Mouse (Mus musculus) olfactory bulb, adult 2 months (tissue): ENCODE data around the gene Kctd10. TPM values are rescaled to one million over a fixed set of nuclear protein-coding genes. Genes with fewer than 3 reads are reported as not detected.

Source experiments
- H3K27ac ChIP-seq: fragments of 200-500 bp; 2 replicates; pipeline ENCODE4 v1.5.1; 2012; ENCODE audit warnings: low read depth, low read length; ENCODE audit not compliant: insufficient read depth
- H3K4me1 ChIP-seq: fragments of 200-500 bp; 2 replicates; pipeline ENCODE4 v1.6.1; 2012; ENCODE audit warnings: low read length; ENCODE audit not compliant: control insufficient read depth, insufficient read depth
- H3K4me3 ChIP-seq: fragments of 200-500 bp; 2 replicates; pipeline ENCODE4 v1.5.1; 2012; ENCODE audit warnings: mild to moderate bottlenecking, low read depth, low read length, moderate library complexity; ENCODE audit not compliant: insufficient read depth
- CTCF ChIP-seq: fragments of 200-500 bp; IDR thresholded peaks from 2 replicates; pipeline ENCODE4 v1.5.1; 2012; ENCODE audit warnings: low read depth, mild to moderate bottlenecking, low read length, moderate library complexity; ENCODE audit not compliant: insufficient read depth
- POLR2A ChIP-seq: fragments of 200-500 bp; IDR thresholded peaks from 2 replicates; pipeline ENCODE4 v1.6.1; 2012; ENCODE audit warnings: mild to moderate bottlenecking, low read depth, low read length, moderate library complexity; ENCODE audit not compliant: insufficient read depth
- WGBS: fragments of 180-500 bp; shearing (Covaris S2); methylation state at CpG from one replicate; pipeline ENCODE4 v1.1.7; 2018; 5-methylcytosine and 5-hydroxymethylcytosine counted together
- polyA plus RNA-seq: library from polyadenylated mRNA; stranded (reverse); fragments of >200 nt; gene quantifications from 2 replicates; pipeline ENCODE4 v1.2.4, GENCODE M21; 2012; ENCODE audit warnings: low replicate concordance; ENCODE audit not compliant: missing spikeins, insufficient read depth, insufficient read length

Kctd10 gene
- polyA plus RNA-seq, 1 experiment: not detected

DNA sequence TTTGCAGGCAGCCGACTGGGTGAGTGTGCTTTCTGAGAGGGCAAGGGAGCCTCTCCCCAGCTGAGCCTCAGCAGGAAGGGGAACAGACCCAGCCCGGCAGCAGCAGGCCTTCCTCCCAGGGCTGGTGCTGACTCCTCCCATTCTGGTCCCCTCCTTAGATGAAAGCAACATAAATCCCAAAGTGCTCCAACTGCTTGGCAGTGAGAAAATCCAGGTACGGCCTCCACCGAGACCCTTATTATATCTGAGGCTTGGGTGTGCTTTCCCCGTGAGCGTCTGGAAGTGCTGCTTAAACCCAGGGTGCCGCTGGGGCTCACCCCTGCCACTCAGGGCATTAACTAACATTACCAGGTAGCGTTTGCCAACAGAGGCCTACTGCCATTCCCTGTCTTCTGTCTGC lies 20.7 kb downstream of the Kctd10 start:
- H3K27ac ChIP-seq: no peak overlapping the region

DNA sequence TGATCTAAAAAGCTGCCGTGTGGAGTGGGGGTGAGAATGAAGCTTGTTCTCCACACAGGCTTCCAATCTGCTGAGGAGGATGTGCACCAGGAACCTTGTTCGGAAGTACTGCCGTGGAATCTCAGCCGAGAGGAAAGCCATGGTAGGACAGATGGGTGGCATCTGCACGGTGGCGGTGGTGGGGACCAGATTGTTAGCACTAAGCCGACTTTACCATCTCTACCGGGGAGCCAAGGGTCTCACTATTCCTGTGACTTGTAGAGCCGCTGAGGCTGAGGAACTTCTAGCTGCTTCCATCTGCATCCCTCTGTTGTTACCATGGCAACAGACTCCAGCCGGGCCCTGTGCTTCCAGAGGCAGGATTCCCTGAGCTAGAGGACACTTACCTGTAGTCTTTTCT lies 21.5 kb downstream of the Kctd10 start:
- peaks cover 8% of the 10 kb centered on the region for H3K4me1 ChIP-seq
- no peak overlapping the region for H3K27ac ChIP-seq
- WGBS: 42% methylated on average over 10 of the region's 10 CpGs
- H3K4me3 ChIP-seq: no peak overlapping the region
- TF ChIP-seq POLR2A (no peak), CTCF (no peak)

More for the DNA sequence above, 20.7 kb downstream of the Kctd10 start:
- Histone ChIP-seq H3K4me3 (no peak overlapping the region), H3K4me1 (peaks cover 8% of the 10 kb centered on the region)
- 88% methylated on average over 8 of the region's 8 CpGs for WGBS
- TF ChIP-seq POLR2A (no peak), CTCF (no peak)

DNA sequence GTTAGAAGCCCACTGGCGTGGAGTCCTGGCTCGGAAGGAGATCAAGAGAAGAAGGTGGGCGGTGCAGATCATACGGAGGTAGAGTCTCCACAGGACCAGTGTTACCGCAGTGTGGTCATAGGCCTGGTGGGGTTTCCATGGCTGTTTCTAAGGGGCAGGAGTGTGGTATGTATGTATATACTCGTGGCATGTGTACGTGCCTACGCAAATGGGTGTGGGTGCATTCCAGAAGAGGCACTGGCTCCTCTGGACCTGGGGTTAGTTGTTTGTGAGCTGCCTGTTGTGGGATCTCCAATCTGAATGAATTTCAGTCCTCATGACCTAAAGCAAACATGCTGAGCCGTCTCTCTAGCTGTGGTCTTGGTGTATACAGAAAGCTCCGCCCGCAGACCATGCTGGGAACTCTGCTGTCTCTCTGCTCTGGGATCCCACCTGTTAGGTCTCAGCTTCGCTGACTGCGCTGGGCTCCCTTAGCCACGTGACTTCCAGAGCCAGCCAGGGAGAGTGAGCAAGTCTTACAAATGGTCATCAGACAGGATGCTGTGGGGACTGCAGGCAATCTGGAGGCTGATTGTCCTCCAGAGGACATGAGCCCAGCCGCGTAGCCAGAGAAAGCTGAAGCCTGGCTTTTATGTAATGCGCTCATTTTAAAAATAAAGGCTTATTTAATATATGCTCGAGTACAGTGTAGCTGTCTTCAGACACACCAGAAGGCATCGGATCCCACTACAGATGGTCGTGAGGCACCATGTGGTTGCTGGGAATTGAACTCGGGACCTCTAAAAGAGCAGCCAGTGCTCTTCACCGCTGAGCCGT lies 23.2 kb downstream of the Kctd10 start:
- Histone ChIP-seq H3K4me3 (no peak overlapping the region), H3K4me1 (peaks cover 8% of the 10 kb centered on the region), H3K27ac (no peak overlapping the region)
- 56% methylated on average over 23 of the region's 23 CpGs for WGBS
- TF ChIP-seq POLR2A: no peak
- TF ChIP-seq CTCF: no peak

DNA sequence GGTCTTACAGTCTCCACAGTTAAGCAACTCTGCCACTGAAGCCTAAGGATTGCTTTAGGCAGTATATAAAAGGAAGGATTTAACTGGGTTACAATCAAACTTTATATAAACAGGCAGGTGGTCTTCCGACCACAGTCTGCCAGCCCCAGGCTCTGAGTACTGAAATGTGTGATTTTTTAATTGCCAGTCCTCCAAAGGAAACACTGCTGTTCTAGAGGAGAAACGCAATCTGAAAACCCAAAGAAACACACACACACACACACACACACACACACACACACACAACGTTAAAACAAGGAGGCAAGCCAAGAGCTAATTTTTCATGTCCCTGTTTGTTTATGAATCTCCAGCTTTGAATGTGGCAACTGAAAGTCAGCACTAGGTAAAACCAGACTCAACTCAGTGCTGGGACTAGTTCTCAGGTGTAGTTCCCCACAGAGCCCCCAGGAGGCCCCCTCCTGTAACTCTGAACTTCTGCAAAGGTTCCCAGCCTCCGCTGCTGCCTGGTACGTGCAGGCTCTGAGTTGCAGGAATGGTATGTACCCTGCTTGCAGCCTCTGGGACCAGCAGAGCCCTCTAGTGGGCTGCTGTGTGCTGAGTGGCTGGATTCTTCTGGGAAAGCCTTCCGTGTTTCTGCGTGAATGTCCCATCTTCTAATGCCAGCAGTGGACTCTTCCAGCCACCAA lies 23.9 kb downstream of the Kctd10 start:
- TF ChIP-seq CTCF: peak; percentile 35; the same call in 1 of the 2 replicates
- TF ChIP-seq POLR2A: no peak
- Histone ChIP-seq H3K4me3 (no peak overlapping the region), H3K27ac (no peak overlapping the region), H3K4me1 (peaks cover 8% of the 10 kb centered on the region)
- WGBS: 5% methylated on average over 7 of the region's 7 CpGs

DNA sequence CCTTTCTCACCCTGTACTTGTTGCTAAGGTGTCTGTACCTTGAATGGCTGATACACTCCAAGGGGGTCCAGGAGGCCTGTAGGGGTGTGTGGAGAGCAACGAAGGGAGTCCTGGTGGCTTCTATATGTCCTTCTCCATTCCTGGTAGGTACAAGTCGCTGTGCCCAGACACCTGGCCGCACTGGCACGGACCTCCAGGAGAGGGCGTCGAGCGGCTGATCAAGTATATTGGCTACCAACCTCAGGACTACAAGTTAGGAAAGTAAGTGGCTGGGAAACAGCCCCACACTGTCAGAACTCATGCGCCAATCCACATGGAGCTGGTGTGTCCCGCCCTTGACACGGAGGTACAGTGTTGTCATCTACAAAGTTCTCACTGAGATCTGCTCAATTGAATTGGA lies 28.8 kb downstream of the Kctd10 start:
- Histone ChIP-seq H3K4me3 (no peak overlapping the region), H3K27ac (no peak overlapping the region), H3K4me1 (peaks cover 5% of the 10 kb centered on the region; the same call in 1 of the 2 replicates)
- 69% methylated on average over 10 of the region's 10 CpGs for WGBS
- TF ChIP-seq POLR2A: no peak
- no peak for TF ChIP-seq CTCF

DNA sequence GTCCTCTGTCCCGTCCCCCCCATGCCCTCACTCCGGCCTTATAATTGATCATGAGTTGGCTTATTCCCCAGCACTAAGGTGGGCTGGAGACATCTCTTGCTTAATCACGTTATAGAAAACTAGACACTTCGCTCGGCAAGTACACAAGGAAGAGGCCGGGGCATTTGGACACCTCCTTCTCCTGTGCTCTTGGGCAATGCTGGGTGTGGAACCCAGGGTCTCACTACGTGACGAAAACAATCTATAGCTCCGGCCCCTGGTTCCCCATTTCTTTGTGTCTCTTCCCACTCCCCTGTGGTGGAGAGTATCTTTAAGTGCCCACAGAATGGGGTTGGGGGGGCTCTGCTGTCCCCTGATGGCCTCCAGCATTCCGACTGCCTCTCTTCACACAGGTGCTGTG lies 33.3 kb downstream of the Kctd10 start:
- H3K4me1 ChIP-seq: peaks cover 5% of the 10 kb centered on the region; the same call in 1 of the 2 replicates
- no peak for TF ChIP-seq CTCF
- no peak for TF ChIP-seq POLR2A
- no peak overlapping the region for H3K4me3 ChIP-seq
- WGBS: 80% methylated on average over 10 of the region's 10 CpGs
- H3K27ac ChIP-seq: no peak overlapping the region

DNA sequence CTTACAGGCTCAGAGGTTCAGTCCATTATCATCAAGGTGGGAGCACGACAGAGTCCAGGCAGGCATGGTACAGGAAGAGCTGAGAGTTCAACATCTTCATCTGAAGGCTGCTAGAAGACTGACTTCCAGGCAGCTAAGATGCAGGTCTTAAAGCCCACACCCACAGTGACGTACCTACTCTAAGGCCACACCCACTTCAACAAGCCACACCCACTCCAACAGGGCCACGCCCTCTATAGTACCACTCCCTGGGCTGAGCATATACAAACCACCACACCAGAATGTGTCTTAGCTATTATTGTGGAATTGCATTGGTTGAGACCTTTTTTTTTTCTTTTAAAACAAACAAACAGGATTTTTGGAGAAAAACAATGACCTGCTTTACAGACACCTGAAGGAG lies 34.8 kb downstream of the Kctd10 start:
- Histone ChIP-seq H3K27ac (no peak overlapping the region), H3K4me3 (no peak overlapping the region), H3K4me1 (peaks cover 5% of the 10 kb centered on the region; the same call in 1 of the 2 replicates)
- TF ChIP-seq CTCF (no peak), POLR2A (no peak)
- WGBS: 71% methylated on average over 3 of the region's 3 CpGs

DNA sequence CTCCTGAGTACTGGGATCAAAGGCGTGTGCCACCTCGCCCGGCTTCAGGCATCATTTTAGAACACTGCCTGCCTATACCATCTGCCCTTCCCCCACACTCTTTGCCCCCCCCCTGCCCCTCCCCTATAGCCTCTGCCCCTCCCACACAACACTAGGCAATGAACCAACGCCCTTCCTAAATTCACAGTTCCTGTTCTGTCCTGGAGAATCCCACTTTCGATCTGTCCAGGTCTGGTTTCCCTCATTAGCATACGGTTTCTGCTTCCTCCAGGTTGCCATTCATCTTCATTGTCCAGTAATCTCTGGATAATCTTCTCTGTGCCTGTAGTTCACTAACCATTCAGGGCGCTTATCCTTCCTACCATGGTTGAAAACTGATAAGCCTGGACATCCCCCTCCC lies 36.7 kb downstream of the Kctd10 start:
- Histone ChIP-seq H3K27ac (no peak overlapping the region), H3K4me3 (no peak overlapping the region), H3K4me1 (peaks cover 5% of the 10 kb centered on the region; the same call in 1 of the 2 replicates)
- TF ChIP-seq CTCF: no peak
- no peak for TF ChIP-seq POLR2A
- 82% methylated on average over 7 of the region's 7 CpGs for WGBS

DNA sequence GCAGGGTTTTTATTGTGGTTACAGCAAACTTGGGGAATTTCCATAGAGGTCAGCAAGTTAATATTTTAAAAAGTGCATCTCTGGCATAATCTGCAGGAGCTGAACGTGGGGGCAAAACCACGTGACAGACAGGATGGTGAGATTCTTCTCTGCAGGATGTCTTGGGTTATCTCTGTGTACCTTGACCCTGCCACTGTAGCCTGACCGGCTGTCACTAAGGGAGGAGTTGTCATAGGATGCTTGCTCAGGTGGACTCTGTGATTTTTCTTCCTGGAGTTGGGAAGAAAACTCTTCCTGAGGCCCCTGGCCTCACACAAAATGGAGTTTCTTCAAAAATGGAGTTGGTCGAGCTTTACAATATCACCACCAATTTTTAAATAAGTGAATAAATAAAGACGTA lies 37.3 kb downstream of the Kctd10 start:
- no peak overlapping the region for H3K27ac ChIP-seq
- 87% methylated on average over 5 of the region's 5 CpGs for WGBS
- TF ChIP-seq CTCF (no peak), POLR2A (no peak)
- H3K4me3 ChIP-seq: no peak overlapping the region
- H3K4me1 ChIP-seq: peaks cover 5% of the 10 kb centered on the region; the same call in 1 of the 2 replicates
